Mouse (Mus musculus): ENCODE results near the gene Zbtb34. TPM values are rescaled to one million over a fixed set of nuclear protein-coding genes. Genes with fewer than 3 reads are reported as not detected.

The Zbtb34 gene
- polyA plus RNA-seq, 1 experiment from 2014 or later: 7.7 TPM

GRCm38 (mm10) chr2:33430081-33430770, 898 bp downstream of the Zbtb34 start:
- peak; percentile 55 for DNase-seq (ENCODE audit: low spot score)
- Histone ChIP-seq H3K36me3 (ENCODE audit: control insufficient read depth, insufficient read depth, low read length) (no peaks in the 10 kb centered on the region), H3K4me2 (ENCODE audit: low read depth, severe bottlenecking) (peak overlapping the region; percentile 84), H3K9ac (ENCODE audit: low read length) (peak overlapping the region; percentile 91), H3K27ac (replicated peaks; ENCODE audit: low read depth, low read length) (no peak overlapping the region), H3K4me3 (ENCODE audit: low read depth, low read length) (peak overlapping the region; percentile 98), H3K9me3 (ENCODE audit: control insufficient read depth, low read length) (no peaks in the 10 kb centered on the region), H3K4me1 (ENCODE audit: control insufficient read depth, insufficient read depth, low read length) (peaks cover 8% of the 10 kb centered on the region; the same call in 1 of the 2 replicates), H3K27me3 (ENCODE audit: control insufficient read depth, insufficient read depth, low read length) (no peaks in the 10 kb centered on the region)
- no peak; the same call in 1 of the 2 replicates for ATAC-seq (ENCODE audit: insufficient number of reproducible peaks, low FRiP score, low TSS enrichment, low read depth)
- 11% methylated on average over 13 of the region's 13 CpGs for WGBS

GRCm38 (mm10) chr2:33429339-33429738, 1.8 kb downstream of the Zbtb34 start:
- ATAC-seq (ENCODE audit: insufficient number of reproducible peaks, low FRiP score, low TSS enrichment, low read depth): no peak
- H3K9ac ChIP-seq (ENCODE audit: low read length): peak overlapping the region; percentile 13; the same call in 1 of the 2 replicates
- H3K4me3 ChIP-seq (ENCODE audit: low read depth, low read length): peak overlapping the region; percentile 98; the same call in 1 of the 2 replicates
- 47% methylated on average over 6 of the region's 6 CpGs for WGBS
- H3K36me3 ChIP-seq (ENCODE audit: control insufficient read depth, insufficient read depth, low read length): no peaks in the 10 kb centered on the region
- no peak overlapping the region for H3K27ac ChIP-seq (replicated peaks; ENCODE audit: low read depth, low read length)
- H3K4me2 ChIP-seq (ENCODE audit: low read depth, severe bottlenecking): peak overlapping the region; percentile 84; the same call in 1 of the 2 replicates
- no peak for DNase-seq (ENCODE audit: low spot score)
- H3K9me3 ChIP-seq (ENCODE audit: control insufficient read depth, low read length): no peaks in the 10 kb centered on the region
- H3K4me1 ChIP-seq (ENCODE audit: control insufficient read depth, insufficient read depth, low read length): peaks cover 8% of the 10 kb centered on the region; the same call in 1 of the 2 replicates
- no peaks in the 10 kb centered on the region for H3K27me3 ChIP-seq (ENCODE audit: control insufficient read depth, insufficient read depth, low read length)

GRCm38 (mm10) chr2:33426640-33427398, 4.3 kb downstream of the Zbtb34 start:
- 75% methylated on average over 10 of the region's 10 CpGs for WGBS
- no peak overlapping the region for H3K27ac ChIP-seq (replicated peaks; ENCODE audit: low read depth, low read length)
- ATAC-seq (ENCODE audit: insufficient number of reproducible peaks, low FRiP score, low TSS enrichment, low read depth) (no peak), DNase-seq (ENCODE audit: low spot score) (no peak)
- no peak overlapping the region for H3K4me2 ChIP-seq (ENCODE audit: low read depth, severe bottlenecking)
- no peak overlapping the region for H3K9ac ChIP-seq (ENCODE audit: low read length)
- H3K9me3 ChIP-seq (ENCODE audit: control insufficient read depth, low read length): no peaks in the 10 kb centered on the region
- peaks cover 7% of the 10 kb centered on the region; the same call in 1 of the 2 replicates for H3K36me3 ChIP-seq (ENCODE audit: control insufficient read depth, insufficient read depth, low read length)
- H3K4me1 ChIP-seq (ENCODE audit: control insufficient read depth, insufficient read depth, low read length): peaks cover 8% of the 10 kb centered on the region; the same call in 1 of the 2 replicates
- no peaks in the 10 kb centered on the region for H3K27me3 ChIP-seq (ENCODE audit: control insufficient read depth, insufficient read depth, low read length)
- H3K4me3 ChIP-seq (ENCODE audit: low read depth, low read length): no peak overlapping the region

GRCm38 (mm10) chr2:33417454-33417853, 13.7 kb downstream of the Zbtb34 start:
- no peaks in the 10 kb centered on the region for H3K9me3 ChIP-seq (ENCODE audit: control insufficient read depth, low read length)
- no peak overlapping the region for H3K4me2 ChIP-seq (ENCODE audit: low read depth, severe bottlenecking)
- no peaks in the 10 kb centered on the region for H3K4me1 ChIP-seq (ENCODE audit: control insufficient read depth, insufficient read depth, low read length)
- DNase-seq (ENCODE audit: low spot score) (no peak), ATAC-seq (ENCODE audit: insufficient number of reproducible peaks, low FRiP score, low TSS enrichment, low read depth) (no peak)
- no peak overlapping the region for H3K4me3 ChIP-seq (ENCODE audit: low read depth, low read length)
- H3K27ac ChIP-seq (replicated peaks; ENCODE audit: low read depth, low read length): no peak overlapping the region
- WGBS: 67% methylated on average over 4 of the region's 4 CpGs
- H3K27me3 ChIP-seq (ENCODE audit: control insufficient read depth, insufficient read depth, low read length): no peaks in the 10 kb centered on the region
- H3K36me3 ChIP-seq (ENCODE audit: control insufficient read depth, insufficient read depth, low read length): no peaks in the 10 kb centered on the region
- no peak overlapping the region for H3K9ac ChIP-seq (ENCODE audit: low read length)

GRCm38 (mm10) chr2:33414019-33414418, 17.1 kb downstream of the Zbtb34 start:
- Histone ChIP-seq H3K27me3 (ENCODE audit: control insufficient read depth, insufficient read depth, low read length) (no peaks in the 10 kb centered on the region), H3K4me2 (ENCODE audit: low read depth, severe bottlenecking) (no peak overlapping the region), H3K4me3 (ENCODE audit: low read depth, low read length) (no peak overlapping the region), H3K4me1 (ENCODE audit: control insufficient read depth, insufficient read depth, low read length) (no peaks in the 10 kb centered on the region), H3K9me3 (ENCODE audit: control insufficient read depth, low read length) (no peaks in the 10 kb centered on the region), H3K36me3 (ENCODE audit: control insufficient read depth, insufficient read depth, low read length) (peaks cover 7% of the 10 kb centered on the region), H3K9ac (ENCODE audit: low read length) (no peak overlapping the region), H3K27ac (replicated peaks; ENCODE audit: low read depth, low read length) (no peak overlapping the region)
- DNase-seq (ENCODE audit: low spot score): no peak
- WGBS: 93% methylated on average over 13 of the region's 13 CpGs
- no peak for ATAC-seq (ENCODE audit: insufficient number of reproducible peaks, low FRiP score, low TSS enrichment, low read depth)

- Histone ChIP-seq H3K36me3 (ENCODE audit: control insufficient read depth, insufficient read depth, low read length) (peaks cover 7% of the 10 kb centered on the region), H3K9ac (ENCODE audit: low read length) (no peak overlapping the region), H3K4me2 (ENCODE audit: low read depth, severe bottlenecking) (no peak overlapping the region), H3K27ac (replicated peaks; ENCODE audit: low read depth, low read length) (no peak overlapping the region), H3K27me3 (ENCODE audit: control insufficient read depth, insufficient read depth, low read length) (no peaks in the 10 kb centered on the region), H3K4me1 (ENCODE audit: control insufficient read depth, insufficient read depth, low read length) (no peaks in the 10 kb centered on the region), H3K9me3 (ENCODE audit: control insufficient read depth, low read length) (no peaks in the 10 kb centered on the region), H3K4me3 (ENCODE audit: low read depth, low read length) (no peak overlapping the region)
- no peak for DNase-seq (ENCODE audit: low spot score)
- 86% methylated on average over 14 of the region's 14 CpGs for WGBS
- no peak for ATAC-seq (ENCODE audit: insufficient number of reproducible peaks, low FRiP score, low TSS enrichment, low read depth)
Measured at GRCm38 (mm10) chr2:33412111-33412510, 19.0 kb downstream of the Zbtb34 start.

- Histone ChIP-seq H3K4me3 (ENCODE audit: low read depth, low read length) (no peak overlapping the region), H3K9ac (ENCODE audit: low read length) (no peak overlapping the region), H3K9me3 (ENCODE audit: control insufficient read depth, low read length) (no peaks in the 10 kb centered on the region), H3K27me3 (ENCODE audit: control insufficient read depth, insufficient read depth, low read length) (no peaks in the 10 kb centered on the region), H3K4me1 (ENCODE audit: control insufficient read depth, insufficient read depth, low read length) (no peaks in the 10 kb centered on the region), H3K27ac (replicated peaks; ENCODE audit: low read depth, low read length) (no peak overlapping the region), H3K36me3 (ENCODE audit: control insufficient read depth, insufficient read depth, low read length) (no peaks in the 10 kb centered on the region), H3K4me2 (ENCODE audit: low read depth, severe bottlenecking) (no peak overlapping the region)
- ATAC-seq (ENCODE audit: insufficient number of reproducible peaks, low FRiP score, low TSS enrichment, low read depth) (no peak), DNase-seq (ENCODE audit: low spot score) (no peak)
- 76% methylated on average over 4 of the region's 4 CpGs for WGBS
Measured at GRCm38 (mm10) chr2:33403511-33404003, 27.6 kb downstream of the Zbtb34 start.

GRCm38 (mm10) chr2:33402638-33403037, 28.5 kb downstream of the Zbtb34 start:
- H3K4me2 ChIP-seq (ENCODE audit: low read depth, severe bottlenecking): no peak overlapping the region
- H3K4me1 ChIP-seq (ENCODE audit: control insufficient read depth, insufficient read depth, low read length): no peaks in the 10 kb centered on the region
- no peaks in the 10 kb centered on the region for H3K9me3 ChIP-seq (ENCODE audit: control insufficient read depth, low read length)
- no peak overlapping the region for H3K27ac ChIP-seq (replicated peaks; ENCODE audit: low read depth, low read length)
- H3K36me3 ChIP-seq (ENCODE audit: control insufficient read depth, insufficient read depth, low read length): no peaks in the 10 kb centered on the region
- ATAC-seq (ENCODE audit: insufficient number of reproducible peaks, low FRiP score, low TSS enrichment, low read depth) (no peak), DNase-seq (ENCODE audit: low spot score) (no peak)
- H3K27me3 ChIP-seq (ENCODE audit: control insufficient read depth, insufficient read depth, low read length): no peaks in the 10 kb centered on the region
- H3K4me3 ChIP-seq (ENCODE audit: low read depth, low read length): no peak overlapping the region
- 60% methylated on average over 5 of the region's 5 CpGs for WGBS
- no peak overlapping the region for H3K9ac ChIP-seq (ENCODE audit: low read length)
